Mouse (Mus musculus) CH12.LX (cell line): ENCODE measurements at regions not wholly inside any gene's neighbourhood (a gene's known extent, or its start where the extent isn't known, plus 50 kb on each side); places are given as distances from the start of the nearest gene placed in this dataset.

Experiments used
- DNase-seq: peaks from one replicate; pipeline ENCODE4 v3.0.0-alpha.2; 2013; ENCODE audit errors: extremely low read depth
- H3K27ac ChIP-seq: 2 replicates; pipeline ENCODE4 v1.5.1; 2012; ENCODE audit warnings: low read depth, mild to moderate bottlenecking, control low read depth, moderate library complexity; ENCODE audit not compliant: insufficient read depth
- H3K27me3 ChIP-seq: replicated peaks from 2 replicates; pipeline ENCODE3; 2012; ENCODE audit warnings: inconsistent platforms
- H3K36me3 ChIP-seq, 2 experiments: replicated peaks in 1 of 2; 2 replicates each; pipeline versions ENCODE3 to v1.6.1; 2012; ENCODE audit warnings: inconsistent platforms in 1 of 2, low read length in 1 of 2, mild to moderate bottlenecking in 1 of 2, mixed read lengths in 1 of 2, moderate library complexity in 1 of 2; ENCODE audit not compliant: control insufficient read depth in 1 of 2, insufficient read depth in 1 of 2
- H3K4me1 ChIP-seq, 2 experiments: 2 replicates each; pipeline ENCODE4 v1.6.1; 2012; ENCODE audit warnings: inconsistent platforms in 1 of 2, moderate library complexity in 1 of 2; ENCODE audit not compliant: insufficient read depth in 2 of 2, control insufficient read depth in 1 of 2
- H3K4me2 ChIP-seq: 2 replicates; pipeline ENCODE4 v1.6.1; 2012; ENCODE audit warnings: low read depth, mild to moderate bottlenecking, control low read depth; ENCODE audit not compliant: poor library complexity, insufficient read depth, severe bottlenecking
- H3K4me3 ChIP-seq, 3 experiments: fragments of 150-350 bp in 1 of 3; sonication (generic) in 1 of 3; replicated peaks in 1 of 3; 2 replicates each; pipeline versions ENCODE3 to v1.5.1; 2011 to 2012; ENCODE audit warnings: low read depth in 2 of 3, low read length in 2 of 3, mild to moderate bottlenecking in 2 of 3, moderate library complexity in 2 of 3, control low read depth in 1 of 3, improper control_type of control experiment in 1 of 3, inconsistent platforms in 1 of 3, mixed read lengths in 1 of 3; ENCODE audit not compliant: poor library complexity in 1 of 3
- H3K79me2 ChIP-seq: replicated peaks from 2 replicates; pipeline ENCODE4 v1.6.1; 2012; ENCODE audit warnings: mild to moderate bottlenecking, moderate library complexity; ENCODE audit not compliant: control insufficient read depth, poor library complexity, insufficient read depth, severe bottlenecking; ENCODE audit errors: extremely low read depth
- H3K9ac ChIP-seq: 2 replicates; pipeline ENCODE4 v1.6.1; 2012; ENCODE audit warnings: low read depth, mild to moderate bottlenecking, control low read depth, moderate library complexity; ENCODE audit not compliant: insufficient read depth
- H3K9me3 ChIP-seq: replicated peaks from 2 replicates; pipeline ENCODE3; 2012; ENCODE audit warnings: low read length, inconsistent platforms, mixed read lengths
- BHLHE40 ChIP-seq: IDR thresholded peaks from 2 replicates; pipeline ENCODE4 v1.6.1; 2011; ENCODE audit warnings: mild to moderate bottlenecking, low read depth, low read length, improper control_type of control experiment
- CHD2 ChIP-seq: IDR thresholded peaks from 2 replicates; pipeline ENCODE4 v1.6.1; 2011; ENCODE audit warnings: low read length, improper control_type of control experiment
- CTCF ChIP-seq, 2 experiments: IDR thresholded peaks in 1 of 2; conservative IDR thresholded peaks in 1 of 2; 2 replicates each; pipeline ENCODE4 v1.5.1; 2011 to 2012; ENCODE audit warnings: low read depth in 2 of 2, low read length in 2 of 2, improper control_type of control experiment in 1 of 2, inconsistent platforms in 1 of 2, mild to moderate bottlenecking in 1 of 2, moderate library complexity in 1 of 2
- EP300 ChIP-seq: IDR thresholded peaks from 2 replicates; pipeline ENCODE4 v1.6.1; 2011; ENCODE audit warnings: low read length, improper control_type of control experiment
- ETS1 ChIP-seq: conservative IDR thresholded peaks from 2 replicates; pipeline ENCODE4 v1.6.1; 2012; ENCODE audit warnings: low read depth, mild to moderate bottlenecking, inconsistent platforms, low read length, improper control_type of control experiment, moderate library complexity
- KAT2A ChIP-seq: IDR thresholded peaks from 2 replicates; pipeline ENCODE4 v1.6.1; 2012; ENCODE audit warnings: low read length, improper control_type of control experiment, inconsistent platforms; ENCODE audit not compliant: insufficient replicate concordance
- MAZ ChIP-seq: IDR thresholded peaks from 2 replicates; pipeline ENCODE4 v1.6.1; 2012; ENCODE audit warnings: low read depth, mild to moderate bottlenecking, inconsistent platforms, low read length, improper control_type of control experiment, moderate library complexity
- PAX5 ChIP-seq: IDR thresholded peaks from 2 replicates; pipeline ENCODE4 v1.6.1; 2012; ENCODE audit warnings: low read length, inconsistent platforms, mixed read lengths
- RAD21 ChIP-seq: IDR thresholded peaks from 2 replicates; pipeline ENCODE4 v1.6.1; 2011; ENCODE audit warnings: low read depth, mild to moderate bottlenecking, low read length, improper control_type of control experiment, moderate library complexity
- RCOR1 ChIP-seq: conservative IDR thresholded peaks from 2 replicates; pipeline ENCODE4 v1.6.1; 2012; ENCODE audit warnings: low read depth, mild to moderate bottlenecking, inconsistent platforms, low read length, improper control_type of control experiment
- SMC3 ChIP-seq: IDR thresholded peaks from 2 replicates; pipeline ENCODE4 v1.6.1; 2011; ENCODE audit warnings: low read depth, low read length, improper control_type of control experiment
- TBP ChIP-seq: conservative IDR thresholded peaks from 2 replicates; pipeline ENCODE4 v1.6.1; 2011; ENCODE audit warnings: low read depth, low read length, improper control_type of control experiment
- TCF12 ChIP-seq: IDR thresholded peaks from 2 replicates; pipeline ENCODE4 v1.6.1; 2014; ENCODE audit warnings: low read depth, mild to moderate bottlenecking, inconsistent platforms, low read length, improper control_type of control experiment
- UBTF ChIP-seq: IDR thresholded peaks from 2 replicates; pipeline ENCODE4 v1.6.1; 2012; ENCODE audit warnings: low read depth, mild to moderate bottlenecking, inconsistent platforms, low read length, improper control_type of control experiment, moderate library complexity
- USF1 ChIP-seq: IDR thresholded peaks from 2 replicates; pipeline ENCODE4 v1.6.1; 2014; ENCODE audit warnings: low read depth, mild to moderate bottlenecking, inconsistent platforms, low read length, improper control_type of control experiment
- USF2 ChIP-seq: conservative IDR thresholded peaks from 2 replicates; pipeline ENCODE4 v1.6.1; 2011; ENCODE audit warnings: low read depth, low read length, improper control_type of control experiment
- dilution Hi-C: fragments of 300-500 bp; cut with MboI; formaldehyde crosslinking; loops from 2 replicates; pipeline ENCODE4 v1.14.3; 2020; ENCODE audit warnings: low sequenced_read_pairs; ENCODE audit not compliant: extremely low pct_unique_long_range_greater_than_20kb, extremely low pct_ligation_motif_present
- in situ Hi-C: fragments of 300-500 bp; cut with MboI; formaldehyde crosslinking; loops from 3 replicates; pipeline ENCODE4 v1.14.3; 2019; ENCODE audit warnings: low sequenced_read_pairs, low pct_ligation_motif_present, low pct_unique_long_range_greater_than_20kb, mixed read lengths

DNA sequence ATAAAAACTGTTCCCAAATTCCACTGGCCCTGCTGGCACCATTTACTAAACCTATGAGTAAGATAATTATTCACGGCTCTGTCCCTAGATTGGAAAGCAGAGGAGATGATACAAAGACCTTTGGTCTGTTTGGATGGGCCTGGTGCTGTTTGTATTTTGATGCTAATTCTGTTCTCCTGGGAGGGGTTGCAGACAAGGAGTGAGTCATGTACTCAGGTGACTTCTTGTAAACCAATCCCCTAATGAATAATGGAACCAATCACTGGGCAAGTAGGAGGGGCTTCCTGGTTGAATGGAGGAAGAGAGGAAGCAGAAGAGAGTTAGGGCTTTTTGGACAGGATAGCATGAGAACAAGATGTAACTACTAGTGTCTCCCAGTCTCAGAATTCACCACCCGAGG lies 130.0 kb upstream of the Gm9972 start:
- TF ChIP-seq BHLHE40 (peak; percentile 21; the same call in 1 of the 2 replicates), CTCF (conservative IDR thresholded peaks at IDR 0.05 in 1 of 2, IDR thresholded peaks at IDR 0.05 in 1 of 2; ENCODE audit: low read depth in 2 of 2, low read length in 2 of 2) (no peak)
- TF ChIP-seq, all 38 proteins: peak for 1
- in situ Hi-C loops = no loop called here

GRCm38 (mm10) chr11:42906020-42906419 lies 129.5 kb upstream of the Gm9972 start:
- H3K4me2 ChIP-seq = no peak overlapping the region
- no peaks in the 10 kb centered on the region for H3K36me3 ChIP-seq
- H3K4me1 ChIP-seq = no peaks in the 10 kb centered on the region
- dilution Hi-C loops (no loop called here), in situ Hi-C loops (no loop called here)
- no peak overlapping the region for H3K27ac ChIP-seq
- H3K9me3 ChIP-seq = no peaks in the 10 kb centered on the region
- no peak overlapping the region for H3K4me3 ChIP-seq
- H3K9ac ChIP-seq = no peak overlapping the region
- H3K79me2 ChIP-seq = no peaks in the 10 kb centered on the region
- TF ChIP-seq UBTF (no peak), USF1 (no peak), KAT2A (no peak), ETS1 (no peak), CTCF (conservative IDR thresholded peaks at IDR 0.05 in 1 of 2, IDR thresholded peaks at IDR 0.05 in 1 of 2; ENCODE audit: low read depth in 2 of 2, low read length in 2 of 2) (no peak), SMC3 (no peak), MAZ (no peak), RAD21 (no peak), CHD2 (no peak), PAX5 (no peak), USF2 (no peak), TCF12 (no peak), TBP (no peak), RCOR1 (no peak), EP300 (no peak)
- TF ChIP-seq, all 38 proteins: peak for 0
- no peak for DNase-seq
- H3K27me3 ChIP-seq = no peaks in the 10 kb centered on the region

More for the DNA sequence above, 130.0 kb upstream of the Gm9972 start:
- no peaks in the 10 kb centered on the region for H3K4me1 ChIP-seq
- H3K27me3 ChIP-seq = no peaks in the 10 kb centered on the region
- H3K79me2 ChIP-seq = no peaks in the 10 kb centered on the region
- no peak overlapping the region for H3K4me3 ChIP-seq
- peak; percentile 9 for DNase-seq
- no peak overlapping the region for H3K27ac ChIP-seq
- H3K9ac ChIP-seq = no peak overlapping the region
- H3K4me2 ChIP-seq = no peak overlapping the region
- no peaks in the 10 kb centered on the region for H3K9me3 ChIP-seq
- dilution Hi-C loops = no loop called here
- H3K36me3 ChIP-seq = no peaks in the 10 kb centered on the region
